Mouse (Mus musculus) lung, postnatal 36 days (tissue): ENCODE data around the gene Arl14.
A peak's percentile ranks its signal among the peaks of the same experiment; 100 is the strongest.
"Not testable (repeated sequence)": the region's sequence is repeated elsewhere in the genome, so short reads cannot be mapped to it uniquely, and the experiment has no call there.

ENCODE experiments used
- DNase-seq: peaks from one replicate; pipeline ENCODE4 v3.0.0; 2022; ENCODE audit warnings: mixed read lengths

Arl14 gene

GRCm38 (mm10) chr3:69214566-69214965 lies 7.7 kb upstream of the Arl14 start:
- DNase-seq, result no peak

- no peak for DNase-seq
Observed at GRCm38 (mm10) chr3:69222502-69222900, 282 bp downstream of the Arl14 start.

GRCm38 (mm10) chr3:69222987-69223386 lies 768 bp downstream of the Arl14 start:
- DNase-seq, result no peak

GRCm38 (mm10) chr3:69223666-69224065 lies 1.4 kb downstream of the Arl14 start:
- no peak for DNase-seq

DNA sequence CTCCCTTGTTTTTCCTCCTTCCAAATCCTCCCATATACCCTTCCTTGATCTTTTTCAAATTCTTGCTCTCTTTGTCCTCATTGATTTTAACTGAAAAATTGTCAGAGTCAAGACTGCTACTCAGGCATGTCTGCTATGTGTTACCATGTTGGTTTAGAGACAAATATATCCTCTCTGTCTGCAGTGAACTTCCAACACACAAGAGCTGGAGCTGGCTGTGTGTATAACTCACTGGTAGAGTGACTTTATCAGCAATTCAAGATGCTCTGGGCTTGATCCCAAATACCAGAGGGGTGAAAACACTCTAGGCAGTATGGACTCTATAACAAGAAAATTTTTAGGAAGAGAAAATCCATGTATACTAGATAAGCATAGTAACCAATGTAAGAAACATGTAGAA lies 2.8 kb downstream of the Arl14 start:
- DNase-seq, result no peak

GRCm38 (mm10) chr3:69226496-69226895 lies 4.3 kb downstream of the Arl14 start:
- no peak for DNase-seq

DNA sequence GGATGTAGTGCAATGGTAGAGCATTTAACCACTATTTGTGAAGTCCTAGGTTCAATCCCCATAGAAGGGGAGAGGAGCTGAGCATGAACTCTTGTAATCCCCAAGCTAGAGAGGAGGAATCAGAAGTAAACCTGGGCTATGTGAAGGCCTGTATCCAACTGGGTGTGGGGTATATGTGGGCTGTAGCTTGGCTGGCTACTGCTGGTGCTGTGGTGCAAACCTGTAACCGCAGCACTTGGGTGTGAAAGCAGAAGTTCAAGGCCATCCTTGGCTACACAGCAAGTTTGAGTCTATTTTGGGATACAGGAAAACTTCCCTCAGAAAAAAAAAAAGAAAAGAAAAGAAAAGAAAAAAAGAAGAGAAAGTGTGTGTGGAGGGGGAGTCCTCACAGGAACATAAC lies 5.8 kb downstream of the Arl14 start:
- DNase-seq, result no peak

DNA sequence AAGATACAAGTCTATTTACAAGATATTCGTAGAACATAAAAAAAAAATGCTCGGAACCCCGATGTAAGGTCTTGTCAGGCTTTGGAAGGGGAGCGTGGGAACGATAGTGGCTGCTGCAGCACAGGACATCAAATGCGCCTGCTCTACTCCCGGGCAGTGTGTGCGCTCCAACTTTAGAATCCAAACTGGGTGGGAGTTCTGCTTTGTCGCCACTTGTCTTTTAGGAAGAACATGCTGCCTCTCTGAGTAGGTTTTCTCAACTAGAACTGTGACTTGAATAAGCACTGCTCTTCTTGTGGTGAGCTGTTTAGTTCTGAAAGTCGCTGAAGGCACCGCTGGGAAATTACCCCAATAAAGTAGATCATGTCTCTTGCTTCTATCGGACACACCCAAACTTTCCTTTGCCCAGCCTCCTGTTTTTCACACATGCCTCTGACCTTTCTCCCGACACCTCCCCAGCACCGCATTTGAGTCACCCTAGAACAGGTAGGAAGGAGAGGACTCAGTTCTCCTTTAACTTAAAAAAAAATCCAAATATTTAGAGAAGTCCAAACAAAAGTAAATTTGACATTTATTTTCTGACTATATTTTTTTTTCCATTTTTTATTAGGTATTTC lies 9.4 kb downstream of the Arl14 start:
- DNase-seq, result no peak

DNA sequence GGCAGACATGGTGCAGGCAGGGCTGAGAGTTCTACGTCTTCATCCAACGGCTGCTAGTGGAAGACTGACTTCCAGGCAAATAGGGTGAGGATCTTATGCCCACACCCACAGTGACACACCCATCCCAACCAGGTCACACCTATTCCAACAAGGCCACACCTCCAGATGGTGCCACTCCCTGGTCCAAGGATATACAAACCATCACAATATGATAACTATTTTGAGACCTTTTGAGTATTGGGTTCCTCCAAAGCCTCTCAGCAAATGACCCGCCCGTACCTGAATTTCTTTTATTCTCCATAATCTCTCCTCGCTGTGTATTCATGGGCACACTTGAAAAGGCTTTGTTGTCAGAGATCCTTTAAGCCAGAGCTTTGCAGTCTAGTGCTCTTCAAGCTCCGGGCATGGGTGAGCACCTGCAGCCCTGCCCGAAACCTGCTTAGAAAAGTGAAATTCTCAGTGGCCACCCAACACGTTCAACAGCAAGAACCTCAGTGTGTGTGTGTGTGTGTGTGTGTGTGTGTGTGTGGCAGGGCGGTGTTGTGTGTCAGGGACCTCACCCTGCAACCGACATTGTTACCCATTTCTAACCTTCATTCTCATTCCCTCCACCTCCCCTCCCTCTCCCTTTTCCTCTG lies 11.5 kb downstream of the Arl14 start:
- DNase-seq, result not testable (repeated sequence)

GRCm38 (mm10) chr3:69234525-69234924 lies 12.3 kb downstream of the Arl14 start:
- DNase-seq, result no peak

GRCm38 (mm10) chr3:69235806-69236205 lies 13.6 kb downstream of the Arl14 start:
- no peak for DNase-seq

- no peak for DNase-seq
Observed at GRCm38 (mm10) chr3:69236491-69236890, 14.3 kb downstream of the Arl14 start.

- DNase-seq, result peak; percentile 80
Observed at GRCm38 (mm10) chr3:69238141-69238851, 16.1 kb downstream of the Arl14 start.

DNA sequence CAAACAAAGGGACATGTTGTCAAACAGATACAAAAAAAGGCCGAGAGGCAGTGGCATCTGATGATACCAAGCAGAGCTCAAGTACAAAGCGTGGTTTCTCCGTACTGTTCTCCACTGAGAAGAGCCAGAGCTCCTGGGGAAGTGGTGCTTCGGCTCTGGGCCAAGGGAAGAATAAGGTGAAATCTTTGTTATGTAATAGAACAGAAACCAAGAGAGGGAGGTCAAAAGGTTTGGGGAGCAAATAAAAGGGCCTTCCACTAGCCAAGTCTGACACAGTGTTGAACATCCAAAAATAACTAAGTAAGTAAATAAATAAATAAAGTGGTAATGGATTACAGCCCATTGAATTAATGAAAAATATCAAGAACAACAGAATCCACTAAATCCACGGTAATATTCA lies 17.0 kb downstream of the Arl14 start:
- DNase-seq, result peak; percentile 33

GRCm38 (mm10) chr3:69241020-69241419 lies 18.8 kb downstream of the Arl14 start:
- DNase-seq, result no peak

GRCm38 (mm10) chr3:69253096-69253866 lies 31.1 kb downstream of the Arl14 start:
- DNase-seq, result peak; percentile 17

GRCm38 (mm10) chr3:69254676-69255075 lies 32.5 kb downstream of the Arl14 start:
- DNase-seq, result no peak

GRCm38 (mm10) chr3:69257049-69257699 lies 35.0 kb downstream of the Arl14 start:
- peak; percentile 65 for DNase-seq

- DNase-seq, result no peak
Observed at GRCm38 (mm10) chr3:69263010-69263643, 40.9 kb downstream of the Arl14 start.

- not testable (repeated sequence) for DNase-seq
Observed at GRCm38 (mm10) chr3:69264299-69264698, 42.1 kb downstream of the Arl14 start.

GRCm38 (mm10) chr3:69271812-69272211 lies 49.6 kb downstream of the Arl14 start:
- no peak for DNase-seq
